Mouse (Mus musculus): ENCODE data around the gene Pogz. TPM values are rescaled to one million over a fixed set of nuclear protein-coding genes. Genes with fewer than 3 reads are reported as not detected.

Gene Pogz
- total RNA-seq (2023) = 22.3 and 31.4 TPM in 2 replicates

DNA sequence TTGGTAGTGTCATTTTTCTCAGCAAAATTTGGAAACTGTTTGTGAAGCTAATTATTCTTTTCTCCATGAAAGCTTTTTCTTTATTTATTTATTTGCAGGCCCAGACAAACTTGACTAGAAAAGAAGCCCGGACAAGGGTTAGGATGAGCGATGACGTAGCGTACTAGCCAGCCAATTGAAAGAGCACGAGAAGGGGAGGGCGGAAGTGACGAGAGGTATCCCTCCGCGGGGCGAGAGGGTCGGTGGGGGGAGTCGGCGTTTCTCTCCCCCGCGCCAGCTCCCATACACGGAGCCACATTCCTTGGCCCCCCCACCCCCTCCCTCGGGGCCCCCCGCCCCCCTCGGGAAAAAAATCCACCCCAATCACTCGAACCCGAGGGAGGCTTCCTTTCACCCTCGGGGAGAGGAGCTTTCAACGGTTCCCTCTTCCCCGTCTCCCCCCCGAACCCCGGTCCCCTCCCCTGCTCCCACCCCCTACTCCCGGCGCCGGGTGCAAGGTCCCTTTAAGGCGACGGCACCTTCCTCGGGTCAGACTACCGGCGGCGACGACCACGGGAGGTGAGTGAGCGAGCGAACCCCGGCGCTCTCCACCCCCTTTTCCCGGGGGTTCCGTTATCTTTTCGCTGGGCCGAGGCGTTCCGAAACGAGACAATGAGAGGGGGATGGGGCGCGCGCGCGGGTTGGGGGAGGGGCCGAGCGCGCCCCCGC is at the start of gene Pogz:
TSS of gene Pogz (plus strand) at position 385 of the 708 bp plus-strand sequence.

DNA sequence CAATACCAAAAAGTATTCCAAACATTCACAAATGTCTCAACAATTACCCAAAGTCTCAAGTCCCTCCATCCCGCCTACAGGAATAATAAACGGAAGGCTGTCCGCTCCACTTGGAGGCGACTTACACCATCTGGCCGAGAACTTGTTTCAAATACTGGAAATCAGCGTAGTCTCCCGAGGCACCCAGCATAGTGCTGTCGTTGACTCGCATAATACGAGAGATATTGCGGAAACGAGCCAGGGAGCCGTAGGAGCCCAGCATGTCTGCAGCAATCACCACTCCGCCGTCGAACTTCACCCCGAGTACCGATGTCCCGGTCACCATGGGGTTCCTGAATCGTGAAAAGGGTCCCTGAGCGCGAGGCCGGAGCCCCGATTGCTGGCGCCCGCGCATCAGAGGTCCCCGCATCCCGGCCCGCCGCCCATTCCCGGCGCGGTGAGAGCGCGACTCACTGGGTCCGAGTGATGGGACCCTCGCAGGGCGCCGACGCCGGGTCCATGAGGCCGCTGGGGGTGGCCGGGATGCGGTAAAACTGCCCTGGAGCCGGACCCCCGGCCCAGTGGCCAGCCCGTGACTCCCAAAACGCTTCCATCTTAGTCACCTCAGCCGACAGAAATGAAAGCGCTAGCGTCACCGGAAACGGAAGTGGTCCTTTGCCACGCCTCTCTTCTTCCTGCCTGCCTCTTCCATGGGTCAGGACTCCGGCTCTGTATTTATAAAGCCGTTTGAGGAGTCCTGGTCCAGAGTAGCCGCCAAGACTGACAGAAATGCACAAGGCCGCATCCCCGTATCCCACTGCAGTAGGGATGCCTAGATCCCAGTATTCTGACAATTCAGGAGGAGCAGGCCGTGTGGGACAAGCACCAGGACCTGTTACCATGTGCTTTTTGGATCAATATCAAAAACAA is 49.2 kb downstream of the Pogz start, which contains the start of gene Psmb4:
TSS of gene Psmb4 (minus strand) at position 646 of the 909 bp plus-strand sequence.

Other genes with a start within 250 kb of the Pogz start
- not detected in 2 replicates for gene Gm10972, start 194.5 kb upstream of the Pogz start, total RNA-seq (2023)
- gene Tuft1, start 178.7 kb upstream of the Pogz start, total RNA-seq (2023) = 0.76 and 0.88 TPM in 2 replicates
- 2.6 and 2.8 TPM in 2 replicates for gene Selenbp2, start 144.0 kb upstream of the Pogz start, total RNA-seq (2023)
- 1.5 and 1.9 TPM in 2 replicates for gene Cgn, start 51.1 kb upstream of the Pogz start, total RNA-seq (2023)
- 193 and 208 TPM in 2 replicates for gene Psmb4, start 49.4 kb downstream of the Pogz start, total RNA-seq (2023)
- 13.6 and 15.2 TPM in 2 replicates for gene Selenbp1, start 95.5 kb downstream of the Pogz start, total RNA-seq (2023)
- 24.8 and 29.7 TPM in 2 replicates for gene Rfx5, start 116.5 kb downstream of the Pogz start, total RNA-seq (2023)
- 27.3 and 29.8 TPM in 2 replicates for gene Pi4kb, start 137.2 kb downstream of the Pogz start, total RNA-seq (2023)
- gene Zfp687, start 177.9 kb downstream of the Pogz start, total RNA-seq (2023) = 73.8 and 95.6 TPM in 2 replicates
- gene Psmd4, start 205.0 kb downstream of the Pogz start, total RNA-seq (2023) = 83.0 and 92.4 TPM in 2 replicates